Mouse (Mus musculus) spleen, postnatal 14 days (tissue): ENCODE measurements around the gene Gdpd5.

Experiments
- DNase-seq, 2 experiments: peaks; one replicate each; pipeline ENCODE4 v3.0.0; 2021 to 2022; ENCODE audit warnings: low spot score in 2 of 2

The Gdpd5 gene

GRCm38 (mm10) chr7:99381214-99382087, at the start of gene Gdpd5:
TSS of gene Gdpd5 (plus strand) at chr7:99381414.
- DNase-seq: peak; percentile 95 to 97

GRCm38 (mm10) chr7:99332774-99333480, 48.3 kb upstream of the Gdpd5 start:
- peak; percentile 31 to 56 for DNase-seq

GRCm38 (mm10) chr7:99340736-99341135, 40.5 kb upstream of the Gdpd5 start:
- no peak for DNase-seq

GRCm38 (mm10) chr7:99343577-99343976, 37.6 kb upstream of the Gdpd5 start:
- DNase-seq: no peak

DNA sequence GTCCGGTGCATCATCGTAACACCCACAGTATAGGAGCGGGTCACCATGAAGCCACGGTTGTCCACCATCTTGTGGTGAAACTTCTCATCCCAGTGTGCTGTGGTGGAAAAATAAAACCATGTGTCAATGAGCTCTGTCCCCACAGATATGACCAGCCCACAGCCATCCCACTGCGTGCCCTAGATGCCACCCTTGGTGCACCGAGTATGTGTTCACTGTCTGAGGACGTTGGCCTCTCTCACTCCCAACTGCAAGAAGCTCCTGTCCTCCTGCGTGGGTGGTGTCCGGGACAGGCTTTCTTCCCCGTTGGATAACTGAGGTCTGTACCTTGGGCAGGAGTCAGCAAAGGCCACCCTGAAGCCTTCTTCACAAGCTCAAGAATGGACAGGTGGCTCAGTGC, 33.9 kb upstream of the Gdpd5 start:
- no peak for DNase-seq

GRCm38 (mm10) chr7:99348883-99349282, 32.3 kb upstream of the Gdpd5 start:
- no peak for DNase-seq

GRCm38 (mm10) chr7:99349782-99350720, 31.2 kb upstream of the Gdpd5 start:
- DNase-seq: no peak

GRCm38 (mm10) chr7:99351104-99351801, 30.0 kb upstream of the Gdpd5 start:
- no peak for DNase-seq

DNA sequence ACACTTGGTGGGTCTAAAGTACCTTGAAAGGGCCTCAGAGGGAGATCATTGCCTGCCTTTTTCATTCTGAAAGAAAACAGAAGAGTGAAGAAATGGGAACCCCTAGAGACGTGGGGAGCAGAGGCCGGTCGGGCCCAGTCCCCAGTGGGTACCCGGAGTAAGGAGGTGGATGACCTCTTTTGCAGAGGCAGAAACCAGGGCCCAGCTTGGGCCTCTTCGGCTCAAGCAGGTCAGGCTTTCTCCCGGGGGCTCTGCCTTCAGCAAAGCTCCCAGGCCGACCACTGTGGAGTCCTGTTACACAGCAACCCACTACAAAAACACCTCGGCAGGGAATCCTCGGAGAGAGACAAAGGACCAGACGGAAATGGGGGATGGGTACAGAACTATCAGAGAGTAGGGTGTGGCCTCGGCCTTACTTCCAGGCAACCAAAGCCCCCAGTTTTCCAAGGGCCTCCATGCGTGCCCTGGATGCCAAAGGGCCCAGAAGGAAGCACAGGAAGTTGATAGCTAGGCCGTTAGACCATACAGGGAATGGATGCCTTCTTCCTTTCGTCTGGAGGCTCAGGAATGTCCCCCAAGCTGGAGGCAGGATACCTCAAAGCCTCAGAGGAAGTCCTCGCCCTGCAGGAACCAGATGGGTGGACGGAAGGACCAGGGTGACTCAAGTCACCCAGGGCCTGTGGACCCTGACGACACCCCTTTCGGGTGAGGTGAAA, 29.3 kb upstream of the Gdpd5 start:
- no peak for DNase-seq

DNA sequence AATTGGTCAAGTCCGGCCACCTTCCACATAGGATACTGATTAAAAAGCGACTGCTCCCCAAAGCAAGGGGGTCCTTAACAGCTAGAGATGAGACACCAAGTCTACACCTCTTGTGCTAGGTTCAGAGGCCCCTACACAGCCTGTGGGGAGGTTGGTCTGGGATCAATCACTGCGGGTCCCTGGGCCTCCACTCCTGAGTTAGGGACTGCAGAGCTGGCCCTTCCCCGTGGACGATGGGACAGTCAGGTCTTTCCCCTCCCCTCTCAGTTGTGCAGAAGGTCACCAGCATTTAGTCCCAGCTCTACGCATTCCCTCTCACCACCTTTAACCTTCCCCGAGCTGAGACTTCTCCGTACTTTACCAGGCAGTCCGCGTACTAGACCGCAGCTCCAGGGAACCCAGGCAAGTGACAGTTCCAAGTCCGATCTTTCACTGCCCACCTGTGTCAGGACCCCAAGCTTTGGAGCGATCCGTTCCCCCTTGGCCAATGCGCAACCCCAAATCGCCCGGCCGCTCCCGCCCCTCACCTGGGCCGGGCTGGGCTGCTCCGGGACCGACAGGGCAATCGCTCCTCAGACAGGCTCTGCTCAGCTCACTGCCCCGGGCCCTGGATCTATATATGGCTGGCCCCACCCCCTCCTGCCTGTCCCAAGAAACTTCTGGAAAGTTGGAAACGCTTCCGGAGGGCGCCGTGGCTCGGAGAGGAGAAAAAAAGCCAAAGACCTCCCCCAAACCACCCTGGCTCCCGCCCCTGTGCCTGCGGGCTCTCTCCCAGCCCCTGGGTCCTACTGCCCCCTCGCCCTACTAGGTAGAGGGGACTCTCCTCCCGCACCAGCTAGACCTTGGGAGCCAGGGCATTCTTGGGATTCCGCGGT, 28.5 kb upstream of the Gdpd5 start, which contains the start of gene Serpinh1:
Gene Serpinh1, minus strand, starts transcription at position 714 of the 875 bp plus-strand sequence.
- peak in 1 of 2 experiments; percentile 18 for DNase-seq

- no peak for DNase-seq
These were observed 25.5 kb upstream of the Gdpd5 start for GRCm38 (mm10) chr7:99355731-99356131.

DNA sequence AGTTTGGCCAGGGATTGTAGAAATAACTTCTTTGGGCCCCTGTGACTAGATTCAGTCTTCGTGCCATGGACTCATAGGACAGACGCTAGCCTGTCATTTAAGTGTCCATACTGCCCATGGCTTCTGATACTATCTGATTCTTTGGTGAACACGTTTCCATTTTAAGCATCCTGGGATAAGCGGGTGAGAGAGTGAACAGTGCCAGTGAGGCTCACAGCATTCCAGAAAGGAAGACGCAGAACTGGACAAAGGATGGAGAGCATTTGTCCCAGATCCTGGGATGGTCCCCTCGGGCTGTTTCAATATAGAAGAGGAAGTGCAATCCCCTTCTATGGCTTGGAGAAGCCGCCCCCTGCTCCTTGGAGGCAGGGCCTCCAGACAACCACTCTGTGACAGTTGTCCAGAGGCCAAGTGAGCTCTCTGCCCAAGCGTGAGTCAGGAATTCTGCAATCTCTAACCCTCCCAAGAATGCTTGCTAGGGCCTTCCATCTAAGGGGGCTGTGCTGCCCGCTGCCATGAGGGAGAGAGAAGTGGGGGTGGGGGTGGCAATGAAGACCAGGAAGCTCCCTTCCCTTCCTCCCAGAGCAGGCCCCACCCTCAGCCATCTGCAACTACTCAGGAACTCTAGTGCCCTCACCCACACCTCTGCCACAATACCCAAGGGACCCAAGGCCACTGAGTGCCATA, 24.8 kb upstream of the Gdpd5 start:
- no peak for DNase-seq

DNA sequence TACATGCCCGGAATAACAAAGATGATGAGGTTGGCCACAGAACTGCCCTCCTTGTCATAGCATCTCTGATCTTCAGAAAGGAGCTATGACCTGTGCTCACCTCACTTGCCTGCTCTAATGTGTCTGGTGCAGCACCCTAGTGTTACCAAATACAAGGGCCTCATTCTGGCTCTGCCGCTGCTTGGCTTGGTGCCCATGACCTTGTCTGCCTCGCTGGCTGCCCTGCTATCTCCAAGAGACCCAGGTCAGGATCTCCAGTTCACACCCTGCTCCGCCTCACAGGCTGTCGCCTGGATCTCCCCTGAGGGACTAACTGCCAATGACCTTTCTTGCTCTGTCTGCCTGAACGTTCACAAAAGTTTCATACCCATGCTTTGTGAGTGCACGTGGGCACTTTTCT, 24.0 kb upstream of the Gdpd5 start:
- no peak for DNase-seq

GRCm38 (mm10) chr7:99358371-99358770, 22.8 kb upstream of the Gdpd5 start:
- DNase-seq: no peak

DNA sequence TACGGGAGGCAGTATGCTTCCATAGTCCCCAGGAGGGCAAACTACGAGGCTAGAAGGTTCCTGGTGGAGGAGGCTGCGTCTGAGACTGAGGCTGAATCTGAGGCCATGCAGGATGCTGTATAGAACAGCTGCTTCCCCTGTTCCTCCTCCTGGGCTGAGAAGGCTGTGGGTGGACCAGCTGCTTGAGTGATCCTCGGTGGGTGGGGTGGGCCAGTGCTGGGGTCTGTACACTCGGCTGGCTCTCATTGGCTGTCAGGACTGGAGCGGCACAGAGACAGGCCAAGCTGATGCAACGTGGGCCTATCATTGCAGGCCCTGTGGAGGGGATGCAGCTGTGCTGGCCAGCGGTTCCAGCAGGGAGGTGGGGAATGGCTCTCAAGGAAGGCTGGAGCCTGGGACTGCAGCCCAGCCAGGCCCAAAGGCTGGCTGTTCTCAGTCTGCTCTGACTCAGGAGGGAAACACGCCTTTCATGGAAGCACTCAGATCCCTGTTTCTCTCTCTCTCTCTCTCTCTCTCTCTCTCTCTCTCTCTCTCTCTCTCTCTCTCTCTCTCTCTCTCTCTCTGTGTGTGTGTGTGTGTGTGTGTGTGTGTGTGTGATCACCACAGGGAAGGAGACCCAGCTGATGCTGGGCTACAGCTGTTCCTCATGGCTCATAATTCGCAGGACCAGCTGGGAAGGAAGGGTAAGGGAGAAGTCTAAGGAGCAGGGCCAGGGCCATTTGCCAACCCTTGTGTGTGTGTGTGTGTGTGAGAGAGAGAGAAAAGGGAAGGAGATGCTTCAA, 21.0 kb upstream of the Gdpd5 start:
- no peak for DNase-seq

GRCm38 (mm10) chr7:99360803-99361414, 20.3 kb upstream of the Gdpd5 start:
- no peak for DNase-seq

DNA sequence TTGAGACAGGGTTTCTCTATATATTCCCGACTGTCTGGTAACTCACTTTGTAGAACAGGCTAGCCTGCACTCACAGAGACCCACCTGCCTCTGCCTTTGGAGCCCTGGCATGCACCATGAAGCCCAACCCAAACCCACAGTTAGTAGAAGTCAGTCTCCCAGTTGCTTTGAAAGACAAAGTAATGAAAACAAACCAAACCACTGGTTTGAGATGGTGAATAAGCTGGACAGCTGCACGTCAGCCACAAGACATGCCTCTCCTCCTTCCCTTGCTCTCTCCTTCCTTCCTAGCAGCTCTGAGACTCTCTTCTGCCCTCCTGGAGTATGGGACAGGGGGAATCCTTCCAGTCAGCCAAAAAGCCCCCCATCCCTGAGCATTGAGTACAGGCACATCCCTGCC, 19.1 kb upstream of the Gdpd5 start:
- DNase-seq: no peak

DNA sequence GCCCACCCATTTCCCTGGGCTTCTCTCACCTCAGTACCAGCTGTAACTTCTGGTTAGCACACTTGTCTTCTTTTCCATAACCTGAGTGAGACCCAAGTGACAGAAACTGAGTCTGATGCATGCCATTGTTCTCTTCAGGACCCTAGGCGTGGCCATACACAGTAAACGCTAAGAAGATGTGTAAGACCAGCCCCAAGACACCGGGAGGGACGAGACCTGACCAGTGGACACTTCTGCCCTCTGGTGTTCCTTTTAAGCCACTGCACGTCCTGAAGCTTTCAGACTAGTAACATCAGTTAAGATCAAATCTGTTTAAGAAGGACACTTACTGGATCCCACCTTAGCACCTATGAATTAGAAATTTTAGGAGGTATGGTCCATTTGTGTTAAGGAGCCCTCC, 16.1 kb upstream of the Gdpd5 start:
- DNase-seq: no peak
